Mouse (Mus musculus) G1E (cell line): ENCODE measurements at regions not wholly inside any gene's neighbourhood (a gene's known extent, or its start where the extent isn't known, plus 50 kb on each side); places are given as distances from the start of the nearest gene placed in this dataset.

Source experiments
- CTCF ChIP-seq: IDR thresholded peaks from 2 replicates; pipeline ENCODE4 v1.5.1; 2012; ENCODE audit warnings: low read depth, low read length, inconsistent platforms, mixed read lengths
- GATA1 ChIP-seq: IDR thresholded peaks from 2 replicates; pipeline ENCODE4 v1.6.1; 2012; ENCODE audit warnings: borderline replicate concordance, low read length, inconsistent platforms, mixed read lengths
- GATA2 ChIP-seq: IDR thresholded peaks from 2 replicates; pipeline ENCODE4 v1.6.1; 2012; ENCODE audit warnings: low read depth, low read length, inconsistent platforms, borderline replicate concordance
- POLR2AphosphoS5 ChIP-seq: IDR thresholded peaks from 2 replicates; pipeline ENCODE4 v1.6.1; 2012; ENCODE audit warnings: low read depth, low read length, inconsistent platforms; ENCODE audit not compliant: insufficient replicate concordance
- TAL1 ChIP-seq: conservative IDR thresholded peaks from 2 replicates; pipeline ENCODE4 v1.6.1; 2012; ENCODE audit warnings: low read depth, low read length, inconsistent platforms, mixed read lengths

GRCm38 (mm10) chr6:81770301-81770700 is 153.2 kb upstream of the Gcfc2 start:
- no peak for TF ChIP-seq POLR2AphosphoS5
- no peak for TF ChIP-seq CTCF
- no peak for TF ChIP-seq GATA2
- TF ChIP-seq TAL1, result no peak
- no peak for TF ChIP-seq GATA1
